Comparison of ENCODE assay signal across 17 mouse cellular contexts in genomic region chr15:62236056-62236455, GRCm38 (mm10).
"Had no signal": no experiment of that assay in that cellular context is flagged by ENCODE, and none has a peak within 500 bp of the region (broad histone marks: within the 10 kb centered on the region; RNA-seq: fewer than 3 reads in every experiment).

No protein-coding gene starts in this region.

- H3K4me1 ChIP-seq: midbrain, embryonic 10.5 days; midbrain, embryonic 12.5 days; neural tube, embryonic 13.5 days; neural tube, embryonic 15.5 days had no signal

- H3K9ac ChIP-seq: lung, embryonic 14.5 days; midbrain, embryonic 12.5 days; neural tube, embryonic 13.5 days; neural tube, embryonic 15.5 days had no signal

- H3K27me3 ChIP-seq: midbrain, embryonic 12.5 days; neural tube, embryonic 13.5 days; neural tube, embryonic 15.5 days had no signal

- H3K9me3 ChIP-seq: midbrain, embryonic 10.5 days; midbrain, embryonic 12.5 days; neural tube, embryonic 13.5 days; neural tube, embryonic 15.5 days had no signal

- H3K27ac ChIP-seq: midbrain, embryonic 10.5 days; midbrain, embryonic 12.5 days; neural tube, embryonic 13.5 days; neural tube, embryonic 15.5 days had no signal

- H3K4me3 ChIP-seq: midbrain, embryonic 10.5 days; midbrain, embryonic 12.5 days; myocyte; neural tube, embryonic 13.5 days; neural tube, embryonic 15.5 days had no signal

- H3K36me3 ChIP-seq: midbrain, embryonic 10.5 days; midbrain, embryonic 12.5 days; neural tube, embryonic 13.5 days; neural tube, embryonic 15.5 days had no signal

- DNase-seq: lung, embryonic 14.5 days; lung, postnatal 10 days; lung, postnatal 4 days; midbrain, embryonic 14.5 days; retina, postnatal 1 day; right cerebral cortex, adult 18-20 months; right cerebral cortex, postnatal 25 days; right cerebral cortex, postnatal 4 days; spleen, adult 18-20 months; thymus, adult 18-20 months; thymus, postnatal 14 days; thymus, postnatal 36 days had no signal
